Mouse (Mus musculus) embryonic facial prominence, embryonic 12.5 days (tissue): ENCODE data around the gene Gulp1. TPM values are rescaled to one million over a fixed set of nuclear protein-coding genes. Genes with fewer than 3 reads are reported as not detected.

Experiments used
- ATAC-seq: fragments of 200-750 bp; cut with Nextera tagmentation; 2 replicates; pipeline ENCODE4 v1.8.0; 2017; ENCODE audit not compliant: insufficient number of reproducible peaks, insufficient read depth, low FRiP score, low TSS enrichment
- H3K27ac ChIP-seq: fragments of 300-500 bp; sonication (generic); 2 replicates; pipeline ENCODE4 v1.5.1; 2016; ENCODE audit warnings: mild to moderate bottlenecking
- H3K27me3 ChIP-seq: fragments of 300-500 bp; sonication (generic); 2 replicates; pipeline ENCODE4 v1.6.1; 2016; ENCODE audit warnings: mild to moderate bottlenecking, moderate library complexity
- H3K36me3 ChIP-seq: fragments of 300-500 bp; sonication (generic); 2 replicates; pipeline ENCODE4 v1.6.1; 2016; ENCODE audit warnings: mild to moderate bottlenecking
- H3K4me1 ChIP-seq: fragments of 300-500 bp; sonication (generic); 2 replicates; pipeline ENCODE4 v1.6.1; 2016
- H3K4me2 ChIP-seq: fragments of 300-500 bp; sonication (generic); replicated peaks from 2 replicates; pipeline ENCODE4 v1.6.1; 2016; ENCODE audit warnings: mild to moderate bottlenecking, moderate library complexity
- H3K4me3 ChIP-seq: fragments of 300-500 bp; sonication (generic); 2 replicates; pipeline ENCODE4 v1.5.1; 2016; ENCODE audit warnings: mild to moderate bottlenecking
- H3K9ac ChIP-seq: fragments of 300-500 bp; sonication (generic); 2 replicates; pipeline ENCODE4 v1.6.1; 2016; ENCODE audit warnings: mild to moderate bottlenecking, moderate library complexity
- H3K9me3 ChIP-seq: fragments of 300-500 bp; sonication (generic); 2 replicates; pipeline ENCODE4 v1.6.1; 2016; ENCODE audit warnings: mild to moderate bottlenecking, moderate library complexity
- WGBS: fragments of 180-500 bp; shearing (Covaris S2); methylation state at CpG from one replicate; pipeline ENCODE4 v1.1.7; 2016; 5-methylcytosine and 5-hydroxymethylcytosine counted together
- polyA plus RNA-seq: library from polyadenylated mRNA; unstranded; fragments of >200 nt; fragmentation: Nextera tagmentation; extraction: Ambion mirVana; gene quantifications from 2 replicates; pipeline ENCODE4 v1.2.1, GENCODE M21; 2016

Gene Gulp1
- polyA plus RNA-seq, 1 experiment from 2014 or later, result 34.5 TPM

DNA sequence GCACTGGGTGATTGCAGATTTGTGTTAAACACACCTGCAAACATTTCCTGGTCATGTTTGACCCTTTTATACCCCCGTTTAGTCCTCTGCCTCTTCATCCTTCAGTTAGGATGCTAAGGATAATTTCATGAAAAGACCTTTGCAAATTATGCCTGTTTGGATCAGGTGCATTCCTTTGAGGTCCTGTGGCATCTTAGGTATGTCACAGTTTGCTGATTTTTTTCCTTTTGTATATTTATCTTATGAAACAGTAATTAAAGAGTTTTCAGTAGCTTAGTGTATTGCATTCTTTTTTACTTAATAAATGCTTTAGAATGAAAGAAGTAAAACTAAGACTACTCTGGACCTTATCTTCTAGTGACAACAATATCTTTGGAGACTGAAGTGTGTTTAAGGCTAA, 41.8 kb downstream of the Gulp1 start:
- no peak for ATAC-seq
- no peak overlapping the region for H3K4me3 ChIP-seq
- no peak overlapping the region for H3K4me2 ChIP-seq
- WGBS, result 46% methylated on average over 1 of the region's 1 CpGs
- no peak overlapping the region for H3K27ac ChIP-seq
- H3K36me3 ChIP-seq, result no peaks in the 10 kb centered on the region
- no peaks in the 10 kb centered on the region for H3K4me1 ChIP-seq
- no peak overlapping the region for H3K9ac ChIP-seq
- no peaks in the 10 kb centered on the region for H3K27me3 ChIP-seq
- no peaks in the 10 kb centered on the region for H3K9me3 ChIP-seq

DNA sequence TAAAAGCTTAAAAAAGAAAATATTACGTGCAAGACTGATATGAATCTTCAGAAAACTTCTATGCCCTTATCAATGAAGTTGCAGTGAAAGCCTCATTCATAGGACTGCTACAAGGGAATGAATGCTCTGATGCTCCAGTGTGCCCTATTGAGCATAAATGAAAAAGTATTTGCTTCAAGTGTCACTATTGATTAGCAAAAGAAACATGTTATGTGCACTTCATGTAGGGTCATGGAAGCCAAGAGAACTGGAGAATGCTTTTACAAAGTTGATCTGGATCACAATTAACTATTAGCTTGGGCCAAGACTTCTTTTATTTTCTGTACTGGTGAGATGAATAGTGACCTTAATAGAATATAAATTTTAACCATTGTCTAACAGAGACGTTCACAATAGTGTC, 47.0 kb downstream of the Gulp1 start:
- Histone ChIP-seq H3K9me3 (no peaks in the 10 kb centered on the region), H3K4me3 (no peak overlapping the region), H3K4me1 (no peaks in the 10 kb centered on the region), H3K9ac (no peak overlapping the region), H3K27me3 (no peaks in the 10 kb centered on the region), H3K36me3 (no peaks in the 10 kb centered on the region), H3K27ac (no peak overlapping the region), H3K4me2 (no peak overlapping the region)
- no peak for ATAC-seq
- whole genome bisulfite sequencing, result 87% methylated on average over 2 of the region's 2 CpGs

DNA sequence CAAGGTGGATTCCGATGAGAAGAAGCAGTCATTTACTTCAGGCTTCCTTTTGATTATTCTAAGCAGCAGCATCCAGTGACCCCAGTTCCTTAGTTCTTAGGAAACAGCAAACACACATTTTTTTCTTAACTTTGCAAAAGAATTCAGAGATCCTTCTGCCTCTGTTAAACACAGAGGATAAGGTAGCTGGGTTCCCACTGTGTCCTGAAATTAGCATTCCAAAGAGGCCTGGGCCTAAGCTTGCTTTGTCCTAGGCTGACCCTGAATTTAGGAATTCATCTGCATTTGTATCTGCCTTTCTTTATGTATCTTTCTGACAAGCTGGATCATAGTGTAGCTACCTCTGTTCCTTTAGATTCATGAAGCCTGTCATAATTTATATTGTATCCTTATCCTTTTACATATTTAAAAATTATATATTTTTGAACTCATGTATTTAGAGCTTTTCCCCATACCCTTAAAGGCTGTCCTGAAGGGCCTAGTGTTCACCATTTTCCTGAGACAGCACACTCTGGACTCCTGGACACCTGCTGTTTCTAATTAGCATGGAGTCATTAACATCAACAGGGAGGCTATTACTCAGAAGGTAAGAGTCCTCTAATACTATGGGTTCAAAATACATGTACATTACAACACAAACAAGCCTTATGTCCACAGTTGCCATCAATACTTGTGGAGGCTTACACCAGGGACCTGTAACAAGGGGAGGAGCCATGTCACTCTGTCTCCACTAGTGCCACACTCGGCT, 62.2 kb downstream of the Gulp1 start:
- H3K4me3 ChIP-seq, result no peak overlapping the region
- H3K9me3 ChIP-seq, result 0 out of 2 replicates have a peak, but pooled peaks cover 3% of the 10 kb centered on the region
- no peak for ATAC-seq
- no peak overlapping the region for H3K4me2 ChIP-seq
- H3K9ac ChIP-seq, result no peak overlapping the region
- H3K4me1 ChIP-seq, result no peaks in the 10 kb centered on the region
- 0 out of 2 replicates have a peak, but pooled peaks cover 3% of the 10 kb centered on the region for H3K36me3 ChIP-seq
- WGBS, result 35% methylated on average over 2 of the region's 2 CpGs
- H3K27ac ChIP-seq, result no peak overlapping the region
- H3K27me3 ChIP-seq, result no peaks in the 10 kb centered on the region

DNA sequence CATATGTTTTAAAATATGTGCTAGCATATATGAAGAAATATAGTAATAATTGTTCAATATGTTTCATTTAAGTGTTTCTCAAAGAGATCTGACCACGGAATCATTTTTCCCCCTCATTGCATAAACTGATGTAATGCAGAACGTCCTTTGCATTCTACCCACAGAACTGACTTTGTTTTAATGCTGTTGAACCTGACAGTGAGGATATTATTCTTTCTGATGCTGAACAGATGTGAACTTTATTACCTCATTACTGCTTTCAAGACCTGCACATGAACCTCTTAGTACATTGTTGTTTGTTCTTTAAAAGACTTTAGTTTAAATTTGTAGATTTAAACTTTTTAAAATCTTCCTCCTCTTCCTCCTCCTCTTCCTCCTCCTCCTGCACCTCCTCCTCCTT, 67.4 kb downstream of the Gulp1 start:
- H3K9ac ChIP-seq, result no peak overlapping the region
- no peaks in the 10 kb centered on the region for H3K9me3 ChIP-seq
- H3K27ac ChIP-seq, result peak overlapping the region; percentile 7; the same call in 1 of the 2 replicates
- H3K4me2 ChIP-seq, result no peak overlapping the region
- no peak overlapping the region for H3K4me3 ChIP-seq
- H3K27me3 ChIP-seq, result no peaks in the 10 kb centered on the region
- 24% methylated on average over 2 of the region's 2 CpGs for WGBS
- ATAC-seq, result no peak
- 0 out of 2 replicates have a peak, but pooled peaks cover 3% of the 10 kb centered on the region for H3K36me3 ChIP-seq
- H3K4me1 ChIP-seq, result no peaks in the 10 kb centered on the region

DNA sequence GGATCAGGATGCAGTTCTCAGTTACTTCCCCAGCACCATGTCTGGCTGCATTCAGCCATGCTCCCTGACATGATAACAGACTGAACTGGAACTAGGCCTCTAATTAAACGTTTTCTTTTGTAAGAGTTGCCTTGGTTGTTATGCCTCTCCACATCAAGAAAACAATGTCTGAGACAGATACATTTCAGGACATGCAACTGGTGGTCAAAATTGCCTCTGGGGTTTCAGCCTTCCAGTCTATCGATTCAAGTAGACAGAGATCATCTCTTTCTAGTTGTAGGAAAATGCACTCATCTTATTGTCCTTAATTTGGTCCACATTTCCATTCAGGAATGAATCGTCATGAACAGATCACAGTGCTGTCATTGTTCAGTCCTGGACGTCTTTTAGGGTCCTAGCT, 83.2 kb downstream of the Gulp1 start:
- Histone ChIP-seq H3K36me3 (no peaks in the 10 kb centered on the region), H3K27ac (no peak overlapping the region), H3K4me3 (no peak overlapping the region), H3K4me1 (no peaks in the 10 kb centered on the region; the same call in 1 of the 2 replicates), H3K9ac (no peak overlapping the region), H3K9me3 (no peaks in the 10 kb centered on the region), H3K27me3 (no peaks in the 10 kb centered on the region), H3K4me2 (no peak overlapping the region)
- 27% methylated on average over 4 of the region's 4 CpGs for WGBS
- no peak for ATAC-seq

DNA sequence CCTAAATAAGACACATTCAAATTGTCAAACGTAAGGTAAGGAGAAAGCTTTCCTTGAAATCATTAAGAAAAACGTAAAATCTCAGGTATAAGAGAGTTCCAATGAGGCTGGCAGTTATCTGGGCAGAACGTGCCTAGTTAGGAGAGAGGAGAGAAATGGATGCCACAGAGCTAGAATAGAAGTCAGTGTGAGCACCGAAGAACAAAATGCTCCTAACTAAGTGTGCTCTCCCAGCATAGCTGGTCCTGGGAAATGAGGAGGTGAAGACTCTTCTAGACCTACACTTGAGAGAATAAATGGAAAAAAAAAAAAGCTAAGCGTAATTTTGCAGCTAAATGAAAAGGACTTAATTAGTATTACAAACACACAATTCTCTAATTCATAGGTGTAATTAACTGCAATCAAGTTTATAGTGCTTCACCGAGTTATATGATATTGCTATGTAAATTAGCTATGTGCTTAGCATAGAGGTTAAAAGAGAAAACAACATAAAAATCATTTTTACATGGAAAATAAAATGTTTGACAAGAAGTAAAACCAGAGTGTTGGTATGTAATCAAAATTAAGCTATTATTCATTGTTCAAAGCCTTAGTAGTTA, 94.5 kb downstream of the Gulp1 start:
- H3K9ac ChIP-seq, result no peak overlapping the region
- no peaks in the 10 kb centered on the region for H3K27me3 ChIP-seq
- no peaks in the 10 kb centered on the region for H3K9me3 ChIP-seq
- 84% methylated on average over 6 of the region's 6 CpGs for WGBS
- H3K4me2 ChIP-seq, result no peak overlapping the region
- ATAC-seq, result no peak
- no peaks in the 10 kb centered on the region for H3K36me3 ChIP-seq
- no peak overlapping the region for H3K4me3 ChIP-seq
- H3K4me1 ChIP-seq, result no peaks in the 10 kb centered on the region
- H3K27ac ChIP-seq, result no peak overlapping the region

DNA sequence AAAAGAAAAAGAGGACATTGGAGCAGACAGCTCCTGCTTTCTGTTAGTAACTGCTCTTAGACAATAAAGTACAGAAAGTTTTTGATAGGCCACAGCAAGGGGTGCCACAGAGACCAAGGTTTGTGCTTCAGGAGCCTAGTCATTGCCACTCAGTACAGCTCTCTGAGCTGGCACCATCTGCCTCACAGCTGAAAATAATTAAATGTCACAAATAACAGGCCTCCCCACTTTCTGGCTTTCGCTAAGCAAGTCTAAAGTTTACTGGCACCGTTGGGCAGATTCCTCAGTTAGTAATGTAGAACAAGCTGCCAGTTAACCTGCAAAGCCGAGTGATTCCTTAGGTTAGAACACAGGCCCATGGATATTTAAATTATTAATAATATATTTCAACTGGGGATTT, 127.7 kb downstream of the Gulp1 start:
- H3K36me3 ChIP-seq, result no peaks in the 10 kb centered on the region
- H3K9ac ChIP-seq, result no peak overlapping the region
- peaks cover 9% of the 10 kb centered on the region; the same call in 1 of the 2 replicates for H3K4me1 ChIP-seq
- H3K27ac ChIP-seq, result peak overlapping the region; percentile 81
- no peak overlapping the region for H3K4me3 ChIP-seq
- 25% methylated on average over 3 of the region's 3 CpGs for WGBS
- H3K27me3 ChIP-seq, result no peaks in the 10 kb centered on the region
- no peaks in the 10 kb centered on the region for H3K9me3 ChIP-seq
- no peak overlapping the region for H3K4me2 ChIP-seq
- 0 out of 2 replicates have a peak, but pooled peaks have one; percentile 44 for ATAC-seq

DNA sequence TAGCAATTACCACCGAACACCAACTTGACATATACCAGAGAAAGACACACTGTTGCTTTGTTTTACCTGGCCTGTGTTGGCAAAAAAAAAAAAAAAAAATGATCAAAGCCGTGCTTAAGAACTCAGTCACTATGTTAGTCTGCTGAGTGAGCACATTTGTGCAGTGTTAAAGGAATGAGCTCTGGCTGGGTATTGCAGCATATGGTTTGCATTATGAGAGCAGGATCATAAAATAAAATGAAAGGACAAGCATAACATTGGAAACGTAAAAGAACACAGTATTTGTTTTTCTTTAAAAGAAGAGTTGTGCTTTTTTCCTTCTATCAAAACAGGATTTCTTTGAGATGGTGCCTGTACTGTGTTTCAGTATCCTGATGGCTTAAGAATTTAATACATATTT, 128.1 kb downstream of the Gulp1 start:
- WGBS, result 11% methylated on average over 3 of the region's 3 CpGs
- Histone ChIP-seq H3K36me3 (no peaks in the 10 kb centered on the region), H3K4me3 (no peak overlapping the region), H3K27me3 (no peaks in the 10 kb centered on the region), H3K4me2 (no peak overlapping the region), H3K27ac (no peak overlapping the region), H3K4me1 (peaks cover 9% of the 10 kb centered on the region; the same call in 1 of the 2 replicates), H3K9ac (no peak overlapping the region), H3K9me3 (no peaks in the 10 kb centered on the region)
- ATAC-seq, result peak; percentile 84

DNA sequence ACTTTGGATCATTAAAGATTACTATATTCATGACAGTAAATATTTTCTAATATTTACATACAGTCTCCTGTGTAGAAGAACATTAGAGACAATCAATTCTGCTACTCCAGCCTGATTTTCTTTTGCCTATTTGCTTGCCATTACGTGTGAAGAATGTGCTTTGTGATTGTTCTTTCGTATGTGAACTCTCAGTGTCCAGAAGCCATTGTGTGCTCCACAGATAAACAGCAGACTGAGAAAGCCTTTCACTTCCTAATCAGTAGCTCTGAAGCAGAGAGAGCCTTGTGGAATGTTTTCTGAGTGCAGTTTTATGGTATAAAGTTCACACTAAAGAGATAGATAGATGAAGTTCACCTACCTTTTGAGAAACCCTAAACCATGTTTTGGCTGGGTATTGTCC, 131.2 kb downstream of the Gulp1 start:
- ATAC-seq, result no peak
- H3K4me2 ChIP-seq, result no peak overlapping the region

DNA sequence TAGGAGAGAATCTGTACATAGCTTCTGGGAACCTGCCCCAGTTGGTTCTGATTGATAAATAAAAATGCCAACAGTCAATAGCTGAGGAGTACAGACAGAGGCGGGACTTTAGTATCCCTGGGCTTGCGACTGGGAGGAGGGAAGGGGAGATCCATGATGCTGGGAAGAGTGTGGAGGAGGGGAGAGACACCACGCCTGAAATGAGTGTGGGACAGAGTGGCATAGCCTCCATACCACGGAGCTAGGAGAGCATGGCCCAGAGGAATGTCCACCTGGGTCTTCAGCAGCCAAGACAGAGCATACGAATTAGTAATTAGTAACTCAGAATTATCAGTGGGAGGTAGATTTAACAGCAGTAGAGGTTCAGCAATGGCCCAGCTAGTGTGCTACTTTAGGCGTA, 132.4 kb downstream of the Gulp1 start:
- Histone ChIP-seq H3K4me1 (peaks cover 3% of the 10 kb centered on the region; the same call in 1 of the 2 replicates), H3K9me3 (no peaks in the 10 kb centered on the region), H3K36me3 (no peaks in the 10 kb centered on the region), H3K27ac (no peak overlapping the region), H3K9ac (no peak overlapping the region), H3K27me3 (no peaks in the 10 kb centered on the region), H3K4me3 (no peak overlapping the region), H3K4me2 (no peak overlapping the region)
- ATAC-seq, result no peak
- WGBS, result 65% methylated on average over 6 of the region's 6 CpGs

More for the DNA sequence above, 131.2 kb downstream of the Gulp1 start:
- WGBS, result 75% methylated on average over 2 of the region's 2 CpGs
- Histone ChIP-seq H3K4me1 (peaks cover 9% of the 10 kb centered on the region; the same call in 1 of the 2 replicates), H3K27ac (no peak overlapping the region), H3K9ac (no peak overlapping the region), H3K27me3 (no peaks in the 10 kb centered on the region), H3K9me3 (no peaks in the 10 kb centered on the region), H3K4me3 (no peak overlapping the region), H3K36me3 (no peaks in the 10 kb centered on the region)

DNA sequence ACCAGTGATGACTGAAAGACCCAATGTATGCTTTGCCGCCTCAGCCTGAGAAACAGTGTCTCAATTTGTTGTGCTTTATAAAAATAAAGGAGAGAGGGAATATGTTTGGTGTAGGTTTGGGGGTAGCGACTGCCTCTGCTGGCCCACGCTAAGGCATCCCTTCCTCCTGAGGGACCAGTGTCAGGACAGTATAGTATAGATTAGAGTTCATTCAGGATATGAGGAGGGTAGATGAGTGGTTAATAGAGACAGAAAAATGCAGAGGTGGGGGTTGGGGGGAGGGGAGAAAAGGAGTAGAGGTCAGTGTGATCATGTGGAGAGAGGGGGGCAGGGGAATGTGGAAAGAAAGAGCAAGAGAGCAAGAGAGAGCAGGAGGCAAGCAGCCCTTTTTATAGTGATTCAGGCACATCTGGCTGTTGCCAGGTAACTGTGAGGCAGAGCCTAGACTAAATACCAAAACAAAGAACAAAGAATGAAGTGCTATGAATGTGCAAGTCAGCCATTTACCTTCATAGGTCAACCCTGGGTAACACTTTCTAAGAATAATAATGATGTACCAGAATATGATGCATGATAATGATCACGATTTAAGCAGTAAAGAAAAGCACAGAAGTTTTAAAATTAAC, 169.6 kb downstream of the Gulp1 start:
- H3K27ac ChIP-seq, result no peak overlapping the region
- no peaks in the 10 kb centered on the region for H3K4me1 ChIP-seq
- 0 out of 2 replicates have a peak, but pooled peaks have one; percentile 22 for ATAC-seq
- no peaks in the 10 kb centered on the region for H3K9me3 ChIP-seq
- H3K36me3 ChIP-seq, result no peaks in the 10 kb centered on the region
- WGBS, result 74% methylated on average over 4 of the region's 4 CpGs
- no peak overlapping the region for H3K9ac ChIP-seq
- H3K27me3 ChIP-seq, result no peaks in the 10 kb centered on the region
- no peak overlapping the region for H3K4me3 ChIP-seq
- no peak overlapping the region for H3K4me2 ChIP-seq

DNA sequence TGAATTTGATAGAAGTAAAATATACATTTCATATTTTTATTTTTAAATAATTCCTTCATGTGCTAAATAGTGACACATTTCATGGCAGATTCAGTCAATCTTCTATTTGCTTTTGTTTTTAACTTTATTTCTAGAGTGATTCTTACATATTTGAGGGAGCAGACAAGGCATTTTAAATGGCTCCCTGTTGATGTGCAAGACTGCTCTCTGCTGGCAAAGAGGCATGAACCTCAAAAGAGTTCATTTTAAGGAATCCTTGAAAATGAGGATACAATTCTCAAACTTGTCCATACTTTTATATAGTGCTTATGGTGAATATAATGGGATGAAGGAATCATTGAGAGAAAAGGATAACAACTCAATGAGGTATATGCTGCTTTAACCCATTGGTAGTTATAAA, 189.9 kb downstream of the Gulp1 start:
- Histone ChIP-seq H3K4me3 (no peak overlapping the region), H3K4me1 (no peaks in the 10 kb centered on the region), H3K36me3 (no peaks in the 10 kb centered on the region), H3K27ac (no peak overlapping the region), H3K9me3 (no peaks in the 10 kb centered on the region), H3K27me3 (no peaks in the 10 kb centered on the region), H3K9ac (no peak overlapping the region), H3K4me2 (no peak overlapping the region)
- no peak for ATAC-seq
